Mouse (Mus musculus) neutrophil, adult 83 days (primary cell): Measurements from ENCODE around the gene Pip5k1c. TPM values are rescaled to one million over a fixed set of nuclear protein-coding genes. Genes with fewer than 3 reads are reported as not detected.

Source experiments
- total RNA-seq, 2 experiments: library from RNA; stranded (reverse); gene quantifications; one replicate each; pipeline ENCODE4 v1.2.4; 2023

Pip5k1c gene
- 10 to 100 TPM; 84.7 to 91.8 TPM for total RNA-seq

GRCm38 (mm10) chr10:81292554-81293333 lies at the start of gene Pip5k1c:
TSS of gene Pip5k1c (plus strand) at chr10:81292963.

DNA sequence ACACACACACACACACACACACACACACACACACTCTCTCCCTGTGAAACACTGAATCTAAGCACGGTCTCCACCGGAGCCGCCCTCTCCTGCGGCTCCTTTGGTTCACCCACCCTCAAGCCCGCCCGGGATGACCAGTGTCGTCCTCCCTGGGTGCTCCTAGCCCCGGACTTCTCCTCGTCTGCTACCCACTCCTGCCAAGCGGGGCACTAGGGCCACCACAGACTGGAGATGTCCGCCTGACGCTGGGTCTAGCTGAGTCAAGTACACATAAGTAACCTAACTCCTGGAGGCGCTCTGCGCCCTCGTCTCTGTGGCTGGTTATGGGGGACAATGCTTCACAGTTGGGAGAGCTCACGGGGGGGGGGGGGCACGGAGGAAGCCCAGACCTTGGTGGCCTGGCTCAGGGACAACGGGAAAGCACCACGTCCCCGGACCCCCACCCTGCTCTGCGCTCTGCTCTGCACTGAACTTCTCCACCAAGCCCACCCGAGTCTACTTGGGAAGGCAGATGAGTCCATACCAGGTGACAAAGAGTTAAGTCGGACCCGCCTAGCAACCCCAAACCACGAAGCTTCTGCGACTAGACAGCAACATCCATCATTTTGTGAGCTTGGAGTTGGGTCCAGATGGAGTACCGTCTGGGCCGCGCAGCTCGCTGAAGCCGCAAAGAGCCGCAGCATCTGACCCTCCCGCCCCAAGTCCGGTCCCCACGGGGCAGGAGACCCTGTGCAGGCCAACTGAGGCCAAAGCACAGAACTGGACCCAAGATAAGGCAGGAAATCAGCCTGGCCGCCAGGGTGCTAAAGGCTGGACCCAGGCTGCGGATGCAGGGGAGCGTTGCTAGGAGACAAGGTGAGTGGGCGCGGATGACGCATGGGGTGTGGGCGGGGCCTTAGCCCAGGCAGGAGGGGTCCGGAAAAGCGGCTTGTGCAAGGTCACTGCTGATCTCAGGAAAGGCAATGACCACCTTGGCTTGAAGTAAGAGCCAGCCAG lies 40.0 kb upstream of the Pip5k1c start, which contains the start of gene Matk:
Matk (plus strand) TSS at position 512 of the 996 bp plus-strand sequence.

DNA sequence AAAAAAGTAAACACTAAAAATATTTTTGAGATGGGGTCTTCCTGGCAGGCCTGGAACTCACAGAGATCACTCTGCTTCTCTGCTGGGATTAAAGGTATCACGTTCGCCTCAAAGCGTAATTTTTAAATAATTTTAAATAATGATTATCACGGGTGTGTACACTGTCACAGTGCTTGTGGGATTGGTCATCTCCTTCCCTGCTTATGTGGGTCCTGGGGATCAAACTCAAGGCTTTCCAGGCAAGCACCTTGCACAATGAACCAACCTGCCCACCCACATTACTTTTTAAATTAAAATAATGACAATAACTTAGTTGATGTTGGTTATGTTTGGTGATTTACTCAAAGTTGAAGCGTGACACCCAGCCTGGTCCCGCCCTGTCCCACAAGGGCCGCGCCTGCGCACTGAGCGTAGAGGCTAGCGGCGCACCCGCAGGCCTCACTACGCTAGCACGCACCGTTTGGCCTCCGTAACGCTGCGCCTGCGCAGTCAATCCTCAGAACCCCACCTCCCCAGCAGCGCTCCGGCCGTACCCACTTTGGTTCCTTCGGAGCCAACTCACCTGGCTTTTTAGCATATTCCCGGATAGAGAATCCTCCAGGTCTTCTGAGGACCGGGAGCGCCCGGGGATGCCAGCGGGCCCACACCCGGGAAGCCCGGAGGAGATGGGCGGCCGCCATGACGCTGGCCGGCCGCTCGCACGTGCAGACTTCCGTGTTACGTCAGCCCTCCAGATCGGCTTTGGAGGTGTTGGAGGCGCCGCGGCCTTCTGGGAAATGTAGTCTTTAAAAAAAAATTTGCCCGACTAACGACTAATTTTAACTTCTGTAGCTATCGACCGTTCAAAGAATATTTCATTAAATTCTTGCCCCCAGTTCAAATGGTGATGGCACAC lies 26.3 kb upstream of the Pip5k1c start, which contains the start of the genes Mrpl54 and Apba3:
Mrpl54 (minus strand) TSS at position 724 of the 895 bp plus-strand sequence.
Apba3 (plus strand) TSS at position 750 of the 895 bp plus-strand sequence.

DNA sequence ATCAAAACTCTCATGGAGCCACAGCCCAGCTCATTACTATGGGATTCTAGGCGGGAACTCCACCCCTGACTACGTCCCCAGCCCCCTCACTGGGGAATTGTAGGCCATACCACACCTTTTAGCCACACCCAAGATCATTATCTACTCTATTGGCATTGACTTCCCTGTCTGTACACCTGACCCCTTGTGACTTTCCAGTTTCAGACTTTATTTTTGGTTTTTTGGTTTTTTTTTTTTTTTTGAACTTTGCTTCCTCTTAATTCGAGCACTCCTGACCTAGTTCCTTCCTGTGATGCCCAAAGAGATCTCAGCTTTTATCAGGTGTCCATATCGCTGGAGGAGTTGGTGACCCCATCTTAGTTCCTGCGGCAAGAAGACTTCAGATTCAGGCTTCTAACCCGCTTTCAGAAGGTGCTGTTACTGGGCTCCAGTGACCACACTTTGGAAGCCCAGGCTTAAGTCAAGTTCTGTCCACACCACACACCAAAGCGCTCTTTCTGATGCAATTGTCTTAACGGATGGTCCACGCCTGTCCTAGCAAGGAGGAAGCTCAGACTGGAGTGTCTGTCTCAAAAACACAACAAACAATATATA lies 1.2 kb upstream of the Pip5k1c start, which contains the start of gene Tjp3:
Tjp3 (minus strand) TSS at position 71 of the 594 bp plus-strand sequence.

GRCm38 (mm10) chr10:81320550-81321347 lies 28.0 kb downstream of the Pip5k1c start, which contains the start of gene Cactin:
TSS of gene Cactin (plus strand) at chr10:81321103.

GRCm38 (mm10) chr10:81328386-81328785 lies 35.6 kb downstream of the Pip5k1c start, which contains the start of gene Tbxa2r:
TSS of gene Tbxa2r (plus strand) at chr10:81328731.

GRCm38 (mm10) chr10:81342686-81343505 lies 50.1 kb downstream of the Pip5k1c start, which contains the start of gene Gipc3:
TSS of gene Gipc3 (minus strand) at chr10:81343266.

DNA sequence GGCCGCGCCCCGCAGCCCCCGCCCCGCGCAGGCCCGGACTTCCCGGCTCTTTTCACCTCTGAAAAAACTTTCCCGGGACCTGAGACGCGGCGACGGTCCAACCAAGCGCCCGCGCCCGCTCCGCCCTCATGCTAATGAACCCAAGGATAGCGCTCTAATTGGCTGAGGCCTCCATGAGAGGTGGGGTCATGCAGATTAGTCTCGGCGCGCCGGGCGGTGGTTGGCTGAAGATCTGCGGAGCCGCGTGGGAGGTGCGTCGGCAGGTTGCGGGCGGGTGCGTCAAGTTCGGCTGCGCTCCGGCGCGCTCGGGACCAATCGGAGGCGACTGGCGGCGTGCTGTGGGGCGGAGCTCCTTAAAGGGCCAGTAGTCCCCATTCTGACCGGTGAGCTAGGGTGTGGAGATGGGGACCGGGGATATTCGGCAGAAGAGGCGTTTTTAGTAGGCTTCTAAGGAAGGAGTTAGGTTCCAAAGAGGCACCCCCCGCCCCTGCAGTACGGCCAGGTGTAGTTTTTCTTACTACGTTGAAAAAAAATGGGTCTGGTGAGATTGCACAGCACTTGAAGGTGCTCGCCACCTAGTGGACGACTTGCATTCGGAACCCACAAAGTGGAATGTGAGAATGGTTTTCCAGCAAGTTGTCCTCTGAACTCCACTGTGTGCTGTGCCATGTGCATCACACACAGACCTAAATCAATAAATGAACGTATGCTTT lies 57.7 kb downstream of the Pip5k1c start, which contains the start of gene Hmg20b:
Hmg20b (minus strand) TSS at position 130 of the 713 bp plus-strand sequence.

DNA sequence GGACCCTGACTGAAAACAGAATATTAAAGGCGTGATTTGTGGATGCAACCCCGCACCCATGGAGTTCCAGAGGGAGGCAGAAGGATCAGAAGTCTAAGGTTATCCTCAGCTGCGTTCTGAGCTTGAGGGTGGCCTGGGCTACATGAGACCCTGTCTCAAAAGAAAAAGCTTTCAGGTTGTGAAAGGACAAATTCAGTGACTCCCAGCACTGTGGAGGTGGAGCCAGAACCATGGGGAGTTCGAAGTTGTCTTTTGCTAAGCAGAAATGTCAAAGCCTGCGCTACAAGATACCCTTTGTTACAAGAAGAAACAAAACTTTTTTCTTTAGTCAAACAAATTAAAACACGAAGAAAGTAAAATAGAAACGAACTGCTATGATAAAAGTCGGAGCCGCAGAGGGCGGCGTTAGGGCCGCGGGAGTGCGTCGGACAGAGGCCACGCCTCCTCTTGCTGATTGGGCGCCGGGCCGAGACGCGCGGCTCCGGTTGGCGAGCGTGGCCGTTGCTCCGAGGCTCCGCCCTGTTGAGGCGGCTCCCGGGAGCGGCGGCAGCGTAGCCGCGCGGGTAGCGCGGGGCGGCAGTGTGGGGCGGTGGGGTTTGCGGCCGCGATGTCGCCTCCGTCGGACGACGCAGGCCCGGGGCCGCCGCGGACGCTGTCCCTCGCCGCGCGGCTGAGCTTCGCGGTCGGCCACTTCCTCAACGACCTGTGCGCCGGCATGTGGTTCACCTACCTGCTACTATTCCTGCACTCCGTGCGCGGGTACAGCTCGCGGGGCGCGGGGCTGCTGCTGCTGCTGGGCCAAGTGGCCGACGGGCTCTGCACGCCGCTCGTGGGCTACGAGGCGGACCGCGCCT lies 64.5 kb downstream of the Pip5k1c start, which contains the start of gene Mfsd12:
Mfsd12 (plus strand) TSS at position 501 of the 854 bp plus-strand sequence.

GRCm38 (mm10) chr10:81365672-81366476 lies 73.1 kb downstream of the Pip5k1c start, which contains the start of gene 4930404N11Rik:
TSS of gene 4930404N11Rik (minus strand) at chr10:81365816.

Other genes starting within 250 kb of the Pip5k1c start
- 10 to 100 TPM; 48.3 to 49.5 TPM for gene Sgta, start 232.8 kb upstream of the Pip5k1c start, total RNA-seq
- gene Thop1, start 222.9 kb upstream of the Pip5k1c start, total RNA-seq, result 1 to 10 TPM; 6.6 to 8.3 TPM
- 1 to 10 TPM in 1 of 2 experiments, under 1 TPM in 1; 0.64 to 1.2 TPM for gene Creb3l3, start 194.1 kb upstream of the Pip5k1c start, total RNA-seq
- gene Map2k2, start 187.0 kb upstream of the Pip5k1c start, total RNA-seq, result 10 to 100 TPM; 86.1 to 87.6 TPM
- gene Zbtb7a, start 157.7 kb upstream of the Pip5k1c start, total RNA-seq, result 10 to 100 TPM; 62.4 to 68.5 TPM
- gene Pias4, start 125.0 kb upstream of the Pip5k1c start, total RNA-seq, result 10 to 100 TPM; 27.3 to 29.5 TPM
- gene Eef2, start 116.3 kb upstream of the Pip5k1c start, total RNA-seq, result 100 to 1,000 TPM; 824 to 844 TPM
- gene Dapk3, start 110.0 kb upstream of the Pip5k1c start, total RNA-seq, result 10 to 100 TPM; 26.8 to 31.2 TPM
- not detected for gene 4930442H23Rik, start 109.1 kb upstream of the Pip5k1c start, total RNA-seq
- gene Nmrk2, start 90.9 kb upstream of the Pip5k1c start, total RNA-seq, result not detected
- gene Atcay, start 62.1 kb upstream of the Pip5k1c start, total RNA-seq, result not detected
- 1 to 10 TPM in 1 of 2 experiments, under 1 TPM in 1; 0.44 to 1.5 TPM for gene Zfr2, start 59.8 kb upstream of the Pip5k1c start, total RNA-seq
- 1 to 10 TPM; 7.1 to 10.0 TPM for gene Matk, start 40.0 kb upstream of the Pip5k1c start, total RNA-seq
- gene Mrpl54, start 26.0 kb upstream of the Pip5k1c start, total RNA-seq, result 10 to 100 TPM; 36.4 to 40.7 TPM
- gene Apba3, start 26.0 kb upstream of the Pip5k1c start, total RNA-seq, result 10 to 100 TPM; 28.2 to 28.6 TPM
- 1 to 10 TPM; 5.6 to 5.8 TPM for gene Tjp3, start 1.4 kb upstream of the Pip5k1c start, total RNA-seq
- 10 to 100 TPM; 27.9 to 30.2 TPM for gene Cactin, start 28.1 kb downstream of the Pip5k1c start, total RNA-seq
- gene Tbxa2r, start 35.8 kb downstream of the Pip5k1c start, total RNA-seq, result under 1 TPM in 1 of 2 experiments, not detected in 1; 0.64 TPM
- gene Gipc3, start 50.3 kb downstream of the Pip5k1c start, total RNA-seq, result not detected
- gene Hmg20b, start 57.5 kb downstream of the Pip5k1c start, total RNA-seq, result 10 to 100 TPM; 38.3 to 46.6 TPM
- 10 to 100 TPM; 19.2 to 20.1 TPM for gene Mfsd12, start 64.5 kb downstream of the Pip5k1c start, total RNA-seq
- 1 to 10 TPM; 3.8 to 4.8 TPM for gene 4930404N11Rik, start 72.9 kb downstream of the Pip5k1c start, total RNA-seq
- gene Fzr1, start 85.6 kb downstream of the Pip5k1c start, total RNA-seq, result 10 to 100 TPM; 51.4 to 52.7 TPM
- gene Dohh, start 91.5 kb downstream of the Pip5k1c start, total RNA-seq, result 10 to 100 TPM; 17.9 to 20.0 TPM
- gene Gm48551, start 91.5 kb downstream of the Pip5k1c start, total RNA-seq, result under 1 TPM; 0.53 to 0.70 TPM
- gene Gm48552, start 96.0 kb downstream of the Pip5k1c start, total RNA-seq, result 1 to 10 TPM; 1.1 to 1.3 TPM
- 10 to 100 TPM in 1 of 2 experiments, 1 to 10 TPM in 1; 7.1 to 10.6 TPM for gene Smim24, start 100.1 kb downstream of the Pip5k1c start, total RNA-seq
- 10 to 100 TPM; 64.6 to 69.7 TPM for gene Nfic, start 162.7 kb downstream of the Pip5k1c start, total RNA-seq
- gene Celf5, start 189.7 kb downstream of the Pip5k1c start, total RNA-seq, result not detected
- gene Ncln, start 203.4 kb downstream of the Pip5k1c start, total RNA-seq, result 100 to 1,000 TPM; 130 to 141 TPM
- gene S1pr4, start 207.2 kb downstream of the Pip5k1c start, total RNA-seq, result 10 to 100 TPM; 66.7 to 79.7 TPM
- gene Gna15, start 231.3 kb downstream of the Pip5k1c start, total RNA-seq, result 10 to 100 TPM; 32.1 to 33.5 TPM